Mouse (Mus musculus) gastrocnemius, postnatal 4 days (tissue): ENCODE data around the gene Arhgap24. TPM values are rescaled to one million over a fixed set of nuclear protein-coding genes. Genes with fewer than 3 reads are reported as not detected.

Experiments
- DNase-seq, 2 experiments: peaks; one replicate each; pipeline ENCODE4 v3.0.0; 2021 to 2022; ENCODE audit warnings: low spot score in 2 of 2, mixed read lengths in 2 of 2
- long read RNA-seq, 2 experiments: library from polyadenylated mRNA; stranded (forward); transcript quantifications; one replicate each; pipeline ENCODE4 v2.0.0; 2021
- total RNA-seq, 2 experiments: library from RNA; stranded (reverse); gene quantifications; 2 replicates each; pipeline ENCODE4 v1.2.3; 2021

Gene Arhgap24
- 10 to 100 TPM; 32.4 to 37.0 TPM for total RNA-seq
- long read RNA-seq, experiment 1, transcript Arhgap24-205 (8 exons, 2,853 nt), result minor isoform, 9 of 42 reads
- long read RNA-seq, experiment 1, transcript Arhgap24-203 (10 exons, 3,346 nt), result minor isoform, 8 of 42 reads
- long read RNA-seq, experiment 1, transcript Arhgap24-204 (8 exons, 2,783 nt), result major isoform, 12 of 42 reads
- long read RNA-seq, experiment 1, partial matches to known transcripts, result 5 of 42 reads
- long read RNA-seq, experiment 1, other reads (novel, unspliced or antisense), result 7 of 42 reads
- long read RNA-seq, experiment 2, transcript Arhgap24-203 (10 exons, 3,346 nt), result minor isoform, 13 of 53 reads
- long read RNA-seq, experiment 2, transcript Arhgap24-204 (8 exons, 2,783 nt), result major isoform, 18 of 53 reads
- long read RNA-seq, experiment 2, transcript Arhgap24-205 (8 exons, 2,853 nt), result minor isoform, 13 of 53 reads
- long read RNA-seq, experiment 2, partial matches to known transcripts, result 2 of 53 reads
- long read RNA-seq, experiment 2, other reads (novel, unspliced or antisense), result 7 of 53 reads

DNA sequence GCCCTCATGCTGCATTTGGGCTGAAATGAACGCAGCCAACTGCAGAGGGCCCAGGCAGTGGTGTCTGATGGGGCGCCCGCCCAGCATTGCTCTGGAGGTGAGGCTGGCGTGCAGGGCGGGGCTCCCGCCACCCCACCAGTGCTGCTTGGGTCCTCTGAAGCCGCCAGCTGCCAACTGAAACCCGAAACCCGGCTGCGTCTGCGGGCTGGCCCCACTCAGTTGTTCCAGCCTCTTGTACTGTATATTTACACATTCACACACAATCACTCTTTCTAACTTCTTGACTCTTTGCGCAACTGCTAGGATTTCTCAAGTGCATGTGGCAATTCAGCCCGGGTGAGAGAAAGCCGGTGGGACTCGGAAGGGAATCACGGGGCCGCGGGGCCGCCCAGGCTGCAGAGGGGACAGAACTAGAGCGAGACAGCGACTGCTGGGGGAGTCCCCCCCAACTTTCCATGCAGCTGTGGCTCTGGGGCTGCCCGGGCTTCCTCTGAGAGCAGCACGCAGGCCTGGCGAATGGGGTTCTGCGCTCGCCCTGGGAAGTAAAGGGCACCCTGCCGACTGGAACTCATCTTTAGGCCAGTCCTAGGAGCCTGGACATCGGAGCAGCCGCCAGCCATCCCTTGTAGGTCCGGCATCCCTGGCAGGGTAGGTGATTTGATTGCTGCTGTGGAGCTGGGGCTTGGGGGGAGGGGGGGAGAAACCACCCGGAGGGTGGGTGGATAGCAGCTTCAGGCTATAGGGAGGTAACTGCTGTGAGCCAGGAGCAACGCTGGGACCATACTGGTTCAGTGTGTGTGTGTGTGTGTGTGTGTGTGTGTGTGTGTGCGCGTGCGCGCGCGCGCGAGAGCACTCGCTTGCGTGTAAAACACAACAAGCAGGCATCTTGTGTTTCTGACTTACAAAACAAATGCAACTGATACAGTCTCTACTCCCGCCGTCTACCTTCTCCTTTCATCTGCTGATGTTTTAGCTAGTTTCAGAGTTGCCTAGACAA is at the start of gene Arhgap24:
Arhgap24 (plus strand) TSS at position 177 of the 997 bp plus-strand sequence.
- peak; percentile 48 to 69 for DNase-seq

DNA sequence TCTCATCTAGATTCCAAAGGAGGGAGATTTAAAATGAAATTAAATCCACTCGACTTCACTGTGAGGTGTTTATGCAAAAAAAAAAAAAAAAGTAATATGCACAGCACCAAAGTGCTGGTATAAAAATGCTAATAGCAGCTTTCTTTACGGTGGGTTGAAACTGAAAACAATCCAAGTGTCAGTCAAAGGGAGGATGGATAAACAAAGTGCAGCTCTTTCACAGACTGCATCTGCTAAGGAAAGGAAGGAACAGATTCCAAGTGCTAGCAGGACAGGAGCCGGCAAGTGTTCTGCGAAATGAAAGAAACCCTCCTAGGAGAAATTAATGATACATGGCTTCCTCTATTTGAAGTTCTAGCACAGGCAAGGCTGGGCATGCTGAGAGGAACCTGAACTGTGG is 47.0 kb upstream of the Arhgap24 start:
- DNase-seq, result no peak

DNA sequence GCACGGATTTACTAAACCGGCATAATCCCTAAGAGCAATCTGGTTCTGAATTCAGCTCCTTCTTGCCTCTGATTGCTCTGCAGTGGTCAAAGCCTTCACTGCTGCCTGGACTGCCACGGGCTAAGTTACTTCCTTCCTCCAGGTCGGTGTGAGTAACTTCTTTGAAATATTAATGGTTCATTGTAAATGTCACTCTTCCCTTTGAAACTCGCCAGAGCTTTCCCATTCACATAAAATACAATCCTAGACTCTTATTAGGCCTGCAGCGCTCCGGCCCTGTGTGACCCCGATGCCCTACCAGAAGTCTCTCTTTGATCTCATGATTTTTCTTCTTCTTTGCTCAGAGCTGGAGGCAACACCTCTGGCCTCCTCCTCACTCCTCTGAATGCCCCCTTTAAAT is 44.6 kb upstream of the Arhgap24 start:
- DNase-seq, result no peak

DNA sequence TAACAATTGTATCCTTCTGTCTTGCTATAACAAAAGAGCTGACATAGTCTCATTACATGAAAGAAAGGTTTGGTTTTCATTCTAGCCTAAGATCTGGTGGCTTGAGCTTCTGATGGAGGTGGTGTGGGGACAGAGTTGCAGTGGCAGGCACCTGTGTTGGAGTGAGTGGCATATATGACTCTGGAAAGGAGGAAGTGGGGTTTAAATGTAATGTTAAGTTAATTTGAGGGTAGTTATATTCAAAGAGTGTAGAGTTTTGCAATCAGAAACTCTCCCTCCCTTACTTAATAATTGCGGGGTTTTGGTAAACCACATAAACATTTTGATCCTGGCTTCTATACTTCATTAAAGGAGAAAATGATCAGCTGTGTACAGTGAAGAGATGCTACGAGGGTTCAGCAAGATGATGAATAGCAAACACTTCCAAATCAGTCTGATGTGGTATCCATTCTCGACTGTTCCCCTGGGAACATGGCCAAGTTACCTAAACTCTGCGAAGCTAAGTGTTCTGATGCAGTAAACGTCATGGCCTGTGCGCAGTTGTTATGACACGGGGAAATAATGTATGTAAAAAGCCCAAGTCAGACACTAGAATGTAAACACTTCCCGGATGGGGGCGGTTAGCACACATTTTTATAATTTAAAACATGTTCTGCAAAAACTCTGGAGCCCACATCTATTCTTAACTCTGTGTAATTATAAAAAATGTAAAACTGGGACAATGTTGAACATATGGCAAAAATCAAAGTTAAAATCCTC is 41.9 kb upstream of the Arhgap24 start:
- no peak for DNase-seq

DNA sequence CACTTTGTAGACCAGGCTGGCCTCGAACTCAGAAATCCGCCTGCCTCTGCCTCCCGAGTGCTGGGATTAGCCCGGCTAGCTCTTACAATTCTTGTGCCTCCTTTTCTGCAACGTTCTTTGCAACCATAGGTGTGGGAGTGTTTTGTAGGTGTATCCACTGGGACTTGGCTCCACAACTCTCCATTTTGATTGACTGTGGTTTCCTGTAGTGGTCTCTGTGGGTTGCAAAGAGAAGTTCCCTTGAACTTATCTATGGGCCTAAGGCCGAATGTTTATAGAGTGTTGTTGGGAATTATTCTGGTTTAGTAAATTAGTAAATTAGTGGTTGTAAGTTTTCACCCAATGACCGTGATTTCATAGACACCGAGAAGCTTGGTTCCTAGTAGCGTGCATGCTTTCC is 33.8 kb upstream of the Arhgap24 start:
- DNase-seq, result no peak

DNA sequence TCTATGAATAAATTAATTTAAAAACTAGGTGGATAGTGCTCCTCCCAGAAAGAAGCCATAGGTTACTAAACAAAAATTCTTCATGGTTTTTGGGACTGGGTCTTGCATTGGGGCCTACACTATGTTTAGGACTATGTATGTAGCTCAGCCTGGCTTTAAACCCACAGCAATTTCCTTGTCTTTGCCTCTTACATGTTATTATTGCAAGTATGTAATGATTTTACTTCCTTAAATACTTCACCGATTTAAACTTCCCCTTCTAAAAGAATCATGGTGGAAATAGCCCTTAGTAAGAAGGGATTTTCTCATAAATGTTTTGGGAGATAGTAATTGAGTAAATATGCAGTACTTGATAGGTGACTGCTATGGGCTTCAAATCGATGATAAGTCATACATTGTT is 30.3 kb upstream of the Arhgap24 start:
- DNase-seq, result no peak

DNA sequence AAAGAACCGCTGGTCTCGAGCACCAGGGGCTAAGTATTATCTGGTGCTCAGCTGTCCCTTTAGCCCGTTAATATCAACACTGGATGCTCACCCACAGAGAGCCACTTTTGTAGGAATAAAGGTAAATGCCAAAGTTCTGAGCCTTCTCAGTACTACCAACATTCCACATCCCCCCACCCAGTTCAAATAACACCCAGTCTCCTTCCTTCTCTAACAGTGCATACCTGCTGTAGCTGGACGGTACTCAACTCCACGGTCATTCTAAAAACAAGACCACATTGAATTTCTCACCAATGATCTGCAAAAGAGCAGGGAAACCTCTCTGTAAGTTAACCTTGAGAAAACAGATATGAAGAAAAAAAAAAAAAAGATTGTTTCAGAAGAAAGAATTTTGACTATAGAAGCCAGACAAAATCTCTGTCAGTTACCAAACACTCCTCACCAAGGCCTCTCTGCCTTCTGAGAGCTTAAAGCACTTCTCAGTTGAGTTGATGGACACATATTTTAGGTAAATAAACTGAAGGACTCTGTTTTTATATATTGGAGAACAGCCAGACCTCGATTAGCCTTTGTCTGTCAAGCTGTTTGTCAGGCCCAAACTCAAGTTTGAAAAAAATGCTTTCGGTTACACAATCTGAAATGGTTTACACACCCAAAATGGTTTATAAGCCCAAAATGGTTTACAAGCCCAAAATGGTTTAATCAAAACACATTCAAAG is 29.0 kb upstream of the Arhgap24 start:
- no peak for DNase-seq

DNA sequence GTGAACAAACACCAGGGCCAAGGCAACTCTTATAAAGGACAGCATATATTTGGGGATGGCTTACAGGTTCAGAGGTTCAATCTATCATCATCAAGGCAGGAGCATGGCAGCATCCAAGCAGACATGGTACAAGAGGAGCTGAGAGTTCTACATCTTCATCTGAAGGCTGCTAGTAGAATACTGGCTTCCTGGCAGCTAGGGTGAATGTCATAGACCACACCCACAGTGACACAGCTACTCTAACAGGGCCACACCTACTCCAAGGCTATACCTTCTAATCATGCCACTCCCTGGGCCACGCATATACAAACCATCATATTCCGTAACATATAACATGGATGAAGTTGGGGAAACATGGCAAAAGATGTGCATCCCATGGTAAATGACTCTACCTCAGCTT is 27.9 kb upstream of the Arhgap24 start:
- no peak for DNase-seq

DNA sequence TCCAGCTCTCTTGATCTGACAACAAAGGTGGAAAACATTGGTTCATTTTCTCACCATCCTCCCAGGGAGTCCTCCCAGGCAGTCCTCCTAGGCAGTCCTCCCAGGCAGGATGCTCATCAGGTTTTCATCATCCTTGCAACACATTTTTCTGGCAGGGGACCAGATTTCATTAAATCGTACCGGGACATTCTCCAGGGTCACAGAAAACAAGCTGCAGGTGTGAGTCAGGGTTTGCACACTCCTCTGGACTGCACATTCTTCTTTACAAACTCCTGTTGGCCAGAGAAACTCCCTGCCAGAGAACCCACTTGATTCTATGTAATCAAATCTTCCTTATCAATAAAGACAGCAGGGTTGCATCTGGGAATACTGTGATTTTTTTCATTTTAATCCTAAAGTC is 25.9 kb upstream of the Arhgap24 start:
- no peak for DNase-seq

DNA sequence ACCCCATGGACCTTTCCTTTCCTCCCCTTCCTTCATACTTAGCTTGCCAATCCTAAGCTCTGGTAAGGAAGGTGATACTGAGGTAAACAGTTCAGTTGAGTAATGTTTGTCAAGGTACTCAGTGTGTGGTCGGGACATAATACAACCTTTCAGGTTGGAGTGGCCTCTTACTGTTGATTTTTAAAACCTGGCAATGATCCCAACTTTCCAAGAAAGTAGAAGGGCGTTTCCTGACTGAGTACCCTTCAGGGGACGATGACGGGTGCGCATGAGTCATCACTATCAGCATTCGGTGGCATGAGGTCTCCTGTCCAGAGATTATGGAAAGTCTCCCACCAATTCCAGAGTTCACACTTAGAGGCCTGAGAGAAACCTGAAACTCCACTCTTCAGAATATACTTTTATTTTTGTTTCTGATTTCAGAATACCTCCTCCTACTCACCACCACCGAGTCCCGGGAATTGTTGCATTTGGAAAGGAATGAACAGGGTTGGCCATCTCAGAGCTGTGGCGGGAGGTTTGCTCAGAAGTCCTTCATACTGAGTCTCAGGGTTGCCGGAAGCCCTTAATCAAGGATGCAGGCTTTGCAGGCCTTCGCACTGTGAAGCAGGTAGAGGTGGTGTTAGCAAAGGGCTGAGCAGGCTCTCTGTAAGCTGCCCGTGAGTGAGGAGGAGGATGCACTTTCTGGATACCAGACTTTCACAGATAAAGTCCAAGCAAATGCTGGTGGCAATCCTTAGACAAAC is 20.6 kb upstream of the Arhgap24 start:
- DNase-seq, result no peak

DNA sequence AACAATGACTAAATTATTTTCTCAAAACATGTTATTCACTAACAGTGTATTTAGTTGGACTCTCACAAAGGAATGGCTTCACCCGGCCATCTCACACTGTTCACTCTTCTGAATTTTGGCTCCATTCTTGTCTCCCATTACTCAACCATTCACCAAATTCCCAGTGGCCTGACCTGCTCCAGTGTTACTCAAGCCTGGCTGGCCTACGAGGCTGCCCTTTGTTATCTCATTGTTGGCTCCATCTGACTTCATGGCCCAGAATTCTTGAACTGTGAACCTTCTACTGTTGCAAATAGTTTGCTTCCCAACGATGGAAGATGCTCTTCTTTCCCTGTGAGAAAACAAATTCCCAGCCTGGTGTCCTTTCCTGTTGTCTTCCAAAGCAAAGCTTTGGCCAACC is 18.2 kb upstream of the Arhgap24 start:
- no peak for DNase-seq

DNA sequence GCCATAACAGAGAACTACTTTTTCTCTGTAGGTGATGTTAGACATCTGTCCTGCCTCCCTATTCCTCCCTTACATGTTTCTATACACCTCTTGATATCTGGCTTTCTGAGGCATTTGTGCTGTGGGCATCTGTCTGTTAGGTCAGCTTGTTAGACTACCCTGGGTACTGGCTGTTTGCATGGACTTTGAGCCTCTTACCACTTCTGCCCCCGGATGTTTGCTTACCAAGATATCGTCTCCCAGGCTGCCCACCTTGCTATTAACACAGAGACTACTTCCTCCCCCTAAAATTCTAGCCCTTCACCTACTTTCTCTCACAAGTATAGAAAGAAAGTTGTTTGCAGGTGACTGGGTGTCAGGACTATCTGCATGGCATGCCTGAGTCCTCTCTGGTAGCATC is 15.8 kb upstream of the Arhgap24 start:
- no peak for DNase-seq

DNA sequence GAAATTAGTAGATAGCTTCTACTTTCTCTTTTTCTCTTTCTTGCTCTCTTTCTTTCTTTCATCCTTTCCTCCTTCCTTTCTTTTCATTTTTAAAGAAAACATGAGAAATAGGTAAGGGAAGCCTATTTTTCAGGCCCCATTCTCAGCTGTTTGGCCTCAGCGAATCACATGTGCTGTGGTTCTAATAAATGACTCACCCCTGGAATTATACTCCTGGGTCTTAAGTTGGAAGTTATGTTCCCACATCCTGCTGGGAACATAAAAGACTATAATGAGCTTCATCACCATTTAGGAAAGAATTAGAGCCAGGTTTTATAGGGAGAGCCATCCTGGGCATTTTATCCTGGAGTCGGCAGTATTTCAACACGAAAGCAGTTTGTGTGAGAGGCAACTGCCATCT is 12.9 kb upstream of the Arhgap24 start:
- no peak for DNase-seq

DNA sequence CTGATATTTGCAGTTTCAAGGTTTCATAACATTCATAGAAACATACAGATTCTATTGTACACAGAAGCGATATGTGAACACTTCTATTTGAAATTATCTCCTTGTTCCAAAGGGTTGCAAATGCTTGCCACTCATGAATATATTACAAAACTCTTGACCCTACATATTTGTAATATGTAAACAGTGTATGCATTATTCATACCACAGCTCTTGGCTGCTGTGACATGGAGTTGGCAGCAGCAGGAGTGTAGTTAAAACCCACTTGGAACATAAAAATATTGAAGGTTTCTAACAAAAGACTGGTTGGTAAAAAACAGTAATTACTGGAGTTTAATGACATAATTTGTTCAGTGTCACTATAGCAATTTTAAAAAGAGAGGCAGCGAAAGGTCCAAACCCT is 10.9 kb upstream of the Arhgap24 start:
- no peak for DNase-seq

DNA sequence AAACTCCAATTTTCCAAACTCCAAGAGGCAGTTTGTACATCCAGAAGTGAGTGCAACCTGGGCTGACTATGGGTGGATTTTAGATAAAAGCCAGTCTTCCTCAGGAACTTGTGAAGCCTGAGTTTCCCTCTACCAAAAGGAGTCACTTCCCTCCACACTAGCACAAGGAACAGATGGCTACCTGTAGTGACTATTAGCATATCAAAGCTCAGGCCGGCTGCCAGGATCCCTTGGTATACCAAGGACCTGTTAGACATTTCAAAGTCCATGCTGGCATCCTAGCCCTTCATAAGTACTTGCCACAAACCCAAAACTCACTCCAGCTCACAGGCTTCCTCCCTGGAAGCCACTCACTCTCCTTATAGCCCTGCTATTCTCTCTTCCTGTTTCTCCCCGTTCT is 3.1 kb upstream of the Arhgap24 start:
- DNase-seq, result no peak

DNA sequence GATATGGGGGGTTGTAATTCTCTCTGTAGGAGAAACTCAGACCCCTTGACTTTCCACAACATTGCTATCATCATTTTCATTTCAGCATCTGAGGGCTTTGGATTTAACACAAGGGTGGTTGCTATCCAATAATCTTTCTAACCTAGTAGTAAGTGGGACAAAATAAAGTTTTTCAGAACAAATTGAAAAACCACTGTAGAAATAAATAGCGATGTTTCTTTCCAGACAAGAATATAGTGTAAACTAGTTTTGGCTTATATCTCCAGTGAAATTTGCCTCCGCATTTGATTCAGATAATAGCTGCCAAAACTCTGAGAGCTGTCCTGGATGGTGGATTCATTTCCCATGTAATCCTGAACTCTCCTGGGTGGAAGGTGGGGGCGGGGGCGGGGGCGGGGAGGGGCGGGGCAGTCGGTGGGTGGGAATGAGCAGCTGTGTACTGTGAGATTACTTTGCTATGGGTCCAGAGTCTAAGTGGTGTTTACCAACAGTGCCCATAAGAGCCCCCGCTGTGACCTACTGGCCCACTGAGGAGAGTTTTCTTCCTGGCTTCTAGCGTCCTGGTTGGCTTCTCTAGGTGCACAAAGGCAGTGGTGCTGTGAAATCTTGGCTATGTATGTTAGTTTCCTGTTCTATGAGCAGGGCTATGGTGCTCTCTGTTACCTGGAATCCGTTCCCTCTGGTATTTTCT is 2.2 kb downstream of the Arhgap24 start:
- DNase-seq, result no peak

DNA sequence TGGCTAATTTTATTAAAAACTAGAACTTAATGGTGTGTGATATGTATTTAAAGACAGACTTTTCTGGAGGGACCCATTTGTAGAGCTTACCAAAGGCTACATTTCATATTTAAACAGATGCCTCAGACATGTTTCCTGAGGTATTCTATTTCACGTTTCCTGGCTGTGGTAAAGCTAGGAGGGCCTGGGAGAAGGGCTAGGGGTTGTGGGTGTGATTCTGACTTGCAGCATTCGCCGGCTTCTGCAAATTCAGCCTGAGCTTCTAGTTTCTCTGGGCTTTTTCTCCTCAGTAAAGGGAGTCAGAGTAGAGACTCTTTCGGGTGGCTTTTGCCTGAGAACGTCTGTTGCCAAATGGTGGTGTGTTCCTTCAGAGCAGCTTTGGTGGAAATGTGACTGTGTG is 10.4 kb downstream of the Arhgap24 start:
- DNase-seq, result no peak

DNA sequence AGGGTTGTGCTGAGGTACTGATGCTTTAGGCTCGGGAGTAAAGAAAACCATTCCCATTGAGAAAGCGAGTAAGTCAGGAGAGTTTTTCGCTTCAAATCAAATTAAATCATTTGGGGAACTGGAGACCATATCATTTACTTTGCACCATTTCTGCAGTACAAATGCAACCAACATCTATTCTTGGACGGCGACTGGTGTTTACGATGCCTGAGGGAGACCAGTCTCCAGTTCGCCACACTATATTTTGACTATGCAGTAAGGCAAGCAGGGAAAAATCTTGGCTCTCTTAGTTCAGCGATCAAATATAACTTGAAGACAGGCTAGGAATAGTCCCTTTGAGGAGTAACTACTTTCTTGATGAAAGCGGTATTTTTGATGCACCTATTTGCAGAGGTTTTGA is 11.0 kb downstream of the Arhgap24 start:
- no peak for DNase-seq

DNA sequence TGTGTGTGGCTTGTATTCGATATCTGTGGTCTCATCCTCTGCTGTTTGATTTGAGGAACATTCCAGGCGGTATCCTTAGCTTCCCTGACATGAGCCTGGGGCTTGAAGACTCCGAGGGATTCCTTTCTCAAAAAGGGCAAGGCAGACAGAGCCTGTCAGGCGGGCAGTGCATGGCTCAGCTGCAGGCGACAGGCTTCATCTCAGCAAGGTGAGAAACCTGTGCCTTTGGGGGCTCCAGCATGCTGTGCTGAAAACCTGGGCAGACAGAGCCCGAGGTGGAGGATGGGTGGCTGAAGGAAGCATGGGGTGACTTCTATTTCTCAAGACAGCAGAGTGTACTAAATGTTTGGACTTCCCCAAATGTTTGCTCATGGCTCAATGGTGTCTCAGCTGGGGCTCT is 13.6 kb downstream of the Arhgap24 start:
- no peak for DNase-seq
